Mouse (Mus musculus) cerebellum, postnatal 25 days (tissue): Measurements from ENCODE around the gene Mmaa.

Experiments used
- DNase-seq, 2 experiments: peaks; one replicate each; pipeline ENCODE4 v3.0.0; 2021; ENCODE audit warnings: mixed read lengths in 2 of 2

The Mmaa gene

DNA sequence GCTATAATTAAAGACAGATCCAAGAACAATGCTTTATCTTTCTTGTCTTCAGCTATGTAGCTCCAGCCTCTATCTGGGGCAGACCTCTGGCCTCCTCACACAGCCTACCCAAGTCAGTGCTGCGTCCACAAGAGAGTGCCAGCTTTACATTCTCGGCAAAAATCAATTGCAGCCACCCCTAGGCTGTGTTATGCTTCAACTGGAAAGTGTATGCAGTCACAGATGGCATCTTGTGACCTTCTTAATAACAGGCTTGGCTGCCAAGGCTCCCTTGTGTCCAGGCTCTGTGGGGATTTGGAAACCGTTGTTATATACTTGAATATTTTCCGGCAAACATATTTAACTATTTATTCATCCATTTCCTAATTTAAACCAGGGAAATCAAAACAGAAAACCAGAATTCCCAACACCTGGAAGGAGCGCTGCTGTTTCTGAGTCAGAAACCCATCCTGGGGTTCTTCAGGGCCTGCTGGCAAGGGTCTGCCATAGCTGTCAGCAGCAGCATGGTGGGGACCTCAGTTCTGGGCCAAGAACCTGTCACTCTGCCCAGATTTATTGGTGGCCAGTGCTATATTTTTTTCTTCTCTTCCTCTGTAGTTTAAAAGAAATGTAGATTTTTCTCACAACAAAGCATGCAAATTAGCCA lies 72.5 kb downstream of the Mmaa start:
- peak; percentile 68 to 75 for DNase-seq
